10 mouse cellular contexts compared by ENCODE assay signal in genomic region chr11:8689515-8689914, GRCm38 (mm10). TPM values are rescaled to one million over a fixed set of nuclear protein-coding genes. Genes with fewer than 3 reads are reported as not detected.
DNase-seq lines count a peak whose midpoint lies in the region; ATAC-seq lines count a peak whose summit lies in the region.
"Had no signal": no experiment of that assay in that cellular context is flagged by ENCODE, and none has a peak within 500 bp of the region (broad histone marks: within the 10 kb centered on the region; RNA-seq: fewer than 3 reads in every experiment).

No protein-coding gene starts in this region.

- H3K9me3 ChIP-seq in neural tube, embryonic 11.5 days (ENCODE audit: control insufficient read depth, low read length): no peaks in the 10 kb centered on the region
- H3K9me3 ChIP-seq in forebrain, embryonic 16.5 days (ENCODE audit: control insufficient read depth, low read length): no peaks in the 10 kb centered on the region
- no peaks in the 10 kb centered on the region for H3K9me3 ChIP-seq in intestine, embryonic 16.5 days (ENCODE audit: control insufficient read depth, low read length)
- H3K9me3 ChIP-seq: embryonic facial prominence, embryonic 15.5 days; heart, embryonic 15.5 days had no signal

- H3K27me3 ChIP-seq in neural tube, embryonic 11.5 days (ENCODE audit: control insufficient read depth, insufficient read depth, low read length): no peaks in the 10 kb centered on the region
- H3K27me3 ChIP-seq in forebrain, embryonic 16.5 days (replicated peaks; ENCODE audit: control insufficient read depth, insufficient read depth, low read length): no peaks in the 10 kb centered on the region
- no peaks in the 10 kb centered on the region for H3K27me3 ChIP-seq in intestine, embryonic 16.5 days (replicated peaks; ENCODE audit: control insufficient read depth, insufficient read depth, low read length)
- H3K27me3 ChIP-seq: embryonic facial prominence, embryonic 15.5 days; heart, embryonic 15.5 days had no signal

- 82% methylated on average over 7 of the region's 7 CpGs for WGBS in neural tube, embryonic 11.5 days
- WGBS in macrophage (ENCODE audit: missing documents): 1% methylated on average over 7 of the region's 7 CpGs
- WGBS in forebrain, embryonic 16.5 days: 90% methylated on average over 7 of the region's 7 CpGs
- WGBS in intestine, embryonic 16.5 days: 75% methylated on average over 7 of the region's 7 CpGs

- peaks cover 14% of the 10 kb centered on the region; the same call in 1 of the 2 replicates for H3K4me1 ChIP-seq in neural tube, embryonic 11.5 days (ENCODE audit: control insufficient read depth, insufficient read depth, low read length)
- H3K4me1 ChIP-seq in forebrain, embryonic 16.5 days (replicated peaks; ENCODE audit: control insufficient read depth, insufficient read depth, low read length): peaks cover 20% of the 10 kb centered on the region
- H3K4me1 ChIP-seq in intestine, embryonic 16.5 days (ENCODE audit: control insufficient read depth, insufficient read depth, low read length): peaks cover 31% of the 10 kb centered on the region

- no peak overlapping the region for H3K4me3 ChIP-seq in neural tube, embryonic 11.5 days (ENCODE audit: low read depth, low read length)
- H3K4me3 ChIP-seq in macrophage (ENCODE audit: inconsistent target): peak overlapping the region; percentile 11; the same call in 1 of the 2 replicates
- H3K4me3 ChIP-seq in forebrain, embryonic 16.5 days (replicated peaks; ENCODE audit: low read length): no peak overlapping the region
- H3K4me3 ChIP-seq in intestine, embryonic 16.5 days (ENCODE audit: low read length): no peak overlapping the region
- H3K4me3 ChIP-seq: embryonic facial prominence, embryonic 15.5 days; heart, embryonic 15.5 days had no signal

- peak; percentile 8 for DNase-seq in neural tube, embryonic 11.5 days (ENCODE audit: low spot score)
- no peak for DNase-seq in neural tube, embryonic 10.5 days (ENCODE audit: extremely low spot score, low spot score)
- DNase-seq in kidney, postnatal 10 days: peak; percentile 45
- DNase-seq in thymus, postnatal 36 days: peak; percentile 29 to 53
- DNase-seq in embryo, embryonic 10.5 days (ENCODE audit: low spot score): no peak

- ATAC-seq in neural tube, embryonic 11.5 days (ENCODE audit: insufficient read depth, low FRiP score, low TSS enrichment): no peak
- no peak for ATAC-seq in forebrain, embryonic 16.5 days
- ATAC-seq in intestine, embryonic 16.5 days: no peak

- H3K4me2 ChIP-seq in neural tube, embryonic 11.5 days (ENCODE audit: low read depth): no peak overlapping the region
- no peak overlapping the region for H3K4me2 ChIP-seq in forebrain, embryonic 16.5 days (ENCODE audit: low read length)
- no peak overlapping the region for H3K4me2 ChIP-seq in intestine, embryonic 16.5 days (ENCODE audit: low read depth, low read length)
- H3K4me2 ChIP-seq: embryonic facial prominence, embryonic 15.5 days; heart, embryonic 15.5 days had no signal

- H3K79me2 ChIP-seq in macrophage (ENCODE audit: inconsistent target): no peaks in the 10 kb centered on the region

- H3K36me3 ChIP-seq in neural tube, embryonic 11.5 days (ENCODE audit: control insufficient read depth, insufficient read depth, low read length): no peaks in the 10 kb centered on the region
- no peaks in the 10 kb centered on the region for H3K36me3 ChIP-seq in macrophage (ENCODE audit: inconsistent target)
- H3K36me3 ChIP-seq in forebrain, embryonic 16.5 days (ENCODE audit: control insufficient read depth, insufficient read depth): no peaks in the 10 kb centered on the region
- H3K36me3 ChIP-seq in intestine, embryonic 16.5 days (ENCODE audit: control insufficient read depth, insufficient read depth, low read length): no peaks in the 10 kb centered on the region
- H3K36me3 ChIP-seq: embryonic facial prominence, embryonic 15.5 days; heart, embryonic 15.5 days had no signal

- H3K9ac ChIP-seq in neural tube, embryonic 11.5 days (ENCODE audit: low read length): no peak overlapping the region
- H3K9ac ChIP-seq in forebrain, embryonic 16.5 days (replicated peaks; ENCODE audit: low read depth, low read length): no peak overlapping the region
- no peak overlapping the region for H3K9ac ChIP-seq in intestine, embryonic 16.5 days (ENCODE audit: low read depth, low read length)
- H3K9ac ChIP-seq: embryonic facial prominence, embryonic 15.5 days; heart, embryonic 15.5 days had no signal

- H3K27ac ChIP-seq in neural tube, embryonic 11.5 days (ENCODE audit: low read depth, low read length): no peak overlapping the region
- peak overlapping the region; percentile 89 for H3K27ac ChIP-seq in macrophage
- no peak overlapping the region for H3K27ac ChIP-seq in forebrain, embryonic 16.5 days (ENCODE audit: low read length)
- no peak overlapping the region for H3K27ac ChIP-seq in intestine, embryonic 16.5 days (ENCODE audit: low read length)
- H3K27ac ChIP-seq: embryonic facial prominence, embryonic 15.5 days; heart, embryonic 15.5 days had no signal

RNA-seq across cellular contexts. Expression of gene Tns3, which starts 25.2 kb away (rescaled TPM):
- polyA plus RNA-seq in neural tube, embryonic 11.5 days (2014; fragmentation: Nextera tagmentation; extraction: Ambion mirVana): 10.1 and 11.7 TPM in 2 replicates
- 100 to 1,000 TPM; 135 to 354 (median 226) TPM for total RNA-seq in macrophage (2018; cell fraction: chromatin; rRNA removed)
- total RNA-seq in macrophage (2018; cell fraction: cytosol; rRNA removed): 100 to 1,000 TPM in 18 of 26 experiments, 10 to 100 TPM in 8; 75.9 to 159 (median 107) TPM
- total RNA-seq in macrophage (2018; cell fraction: nucleus; rRNA removed): 100 to 1,000 TPM; 103 to 320 (median 161) TPM
- polyA plus RNA-seq in macrophage (2018): 60.8 to 91.8 TPM (median 81.9 TPM) in 3 replicates
- 8.8 TPM in 2 replicates for polyA plus RNA-seq in forebrain, embryonic 16.5 days (2015; fragmentation: Nextera tagmentation; extraction: Ambion mirVana)
- 18.7 and 21.0 TPM in 2 replicates for polyA plus RNA-seq in intestine, embryonic 16.5 days (2015; fragmentation: Nextera tagmentation; extraction: Ambion mirVana)

Comparison
In these comparisons a context has a peak if more than half of its experiments do, and no peak if none do; other contexts are left out.
1. DNase-seq: peak in neural tube, embryonic 11.5 days (single experiment), kidney, postnatal 10 days (single experiment) and thymus, postnatal 36 days (2 of 2); none in neural tube, embryonic 10.5 days (single experiment) and embryo, embryonic 10.5 days (single experiment).